Mouse (Mus musculus) urinary bladder, adult 18-20 months (tissue): ENCODE measurements around the gene Cfd.

ENCODE experiments used
- DNase-seq, 2 experiments: peaks; one replicate each; pipeline ENCODE4 v3.0.0; 2022; ENCODE audit warnings: low spot score in 2 of 2, mixed read lengths in 2 of 2

The Cfd gene

DNA sequence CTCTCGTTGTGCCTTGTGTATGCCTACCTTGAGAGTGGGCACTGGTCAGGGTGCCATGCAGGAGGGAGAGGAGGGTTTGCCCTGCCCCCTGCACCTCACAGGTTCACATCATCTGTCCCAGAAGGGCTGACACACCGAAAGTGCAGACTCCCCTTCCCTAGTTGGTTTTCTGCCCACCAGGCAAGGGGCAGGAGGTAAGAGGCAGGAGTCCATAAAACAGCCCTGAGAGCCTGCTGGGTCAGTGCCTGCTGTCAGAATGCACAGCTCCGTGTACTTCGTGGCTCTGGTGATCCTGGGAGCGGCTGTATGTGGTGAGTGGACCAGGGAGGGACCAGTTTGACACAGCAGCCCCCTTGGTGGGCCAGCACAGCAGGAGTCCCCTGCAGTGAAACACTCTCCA lies at the start of gene Cfd:
TSS of gene Cfd (plus strand) at position 184 of the 400 bp plus-strand sequence.
- no peak for DNase-seq

DNA sequence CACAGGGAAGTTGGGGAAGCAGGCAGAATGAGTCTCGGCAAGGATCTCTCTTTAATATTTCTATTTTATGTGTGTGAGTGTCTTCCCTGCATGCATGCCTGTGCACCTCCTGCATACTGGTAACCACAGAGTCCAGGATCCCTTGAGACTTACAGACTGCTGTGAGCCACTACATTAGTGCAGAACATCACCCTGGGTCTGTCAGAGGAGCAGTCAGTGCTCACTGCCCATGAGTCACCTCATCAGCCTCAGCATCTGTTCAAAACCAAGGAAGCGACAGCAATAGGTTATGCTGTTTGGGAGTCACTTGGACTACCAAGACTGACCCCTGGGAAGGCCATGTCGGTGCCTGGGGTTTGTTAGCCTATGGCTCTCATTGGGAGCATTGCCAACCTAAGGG lies 48.3 kb upstream of the Cfd start:
- no peak for DNase-seq

GRCm38 (mm10) chr10:79843476-79843875 lies 47.2 kb upstream of the Cfd start:
- DNase-seq, result no peak

GRCm38 (mm10) chr10:79846553-79846952 lies 44.1 kb upstream of the Cfd start:
- DNase-seq, result no peak

- DNase-seq, result no peak
These were observed 40.6 kb upstream of the Cfd start for GRCm38 (mm10) chr10:79849941-79850628.

DNA sequence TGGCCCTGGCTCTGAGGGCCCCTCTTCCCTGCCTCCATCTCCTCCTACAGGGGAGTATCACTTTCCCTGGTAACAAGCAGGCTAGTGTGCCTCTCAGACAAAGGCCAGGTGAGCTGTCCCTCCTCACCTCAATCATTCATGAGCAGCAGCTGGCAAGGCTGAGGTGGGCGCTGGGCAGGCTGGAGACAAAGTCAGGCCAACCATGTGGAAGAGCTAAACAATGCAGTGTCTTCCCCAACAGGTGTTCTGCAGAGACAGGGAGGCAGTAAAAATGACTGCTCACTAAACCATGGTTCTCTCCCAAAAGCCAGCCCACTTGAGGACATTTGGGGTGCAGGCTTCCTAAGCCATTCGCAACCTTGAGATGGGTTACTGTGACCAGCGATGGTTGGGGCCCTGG lies 39.0 kb upstream of the Cfd start:
- DNase-seq, result no peak

DNA sequence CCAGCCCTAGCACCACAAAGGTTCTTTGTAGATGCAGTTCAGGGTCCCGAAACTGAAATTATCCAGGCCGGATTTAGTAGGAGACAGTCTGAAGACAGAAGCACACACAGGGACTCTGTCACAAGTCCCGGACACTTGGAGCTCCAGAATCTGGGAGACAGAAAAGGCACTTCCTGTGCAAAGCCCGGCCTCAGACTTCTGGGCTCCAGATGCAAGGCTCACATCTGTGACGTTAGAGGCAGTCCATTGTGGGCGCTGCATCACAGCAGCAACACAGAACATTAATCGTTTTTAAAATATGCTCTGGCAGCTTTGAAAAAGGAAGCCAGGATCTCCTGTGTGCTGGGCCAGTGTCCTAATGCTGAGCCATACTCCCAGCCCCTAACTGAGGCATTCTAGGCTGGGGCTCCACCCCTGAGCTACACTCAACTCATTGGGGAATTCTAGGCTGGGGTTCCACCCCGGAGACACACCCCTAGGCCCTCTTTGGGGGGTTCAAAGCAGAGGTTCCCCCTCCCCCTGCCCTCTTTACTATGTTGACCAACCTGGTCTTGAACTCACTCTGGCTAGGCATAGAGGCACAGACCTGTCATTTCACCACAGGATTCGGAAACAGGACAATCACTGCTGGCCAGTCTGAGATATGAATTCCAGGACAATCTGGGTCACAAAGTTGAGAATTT lies 38.4 kb upstream of the Cfd start:
- DNase-seq, result no peak

DNA sequence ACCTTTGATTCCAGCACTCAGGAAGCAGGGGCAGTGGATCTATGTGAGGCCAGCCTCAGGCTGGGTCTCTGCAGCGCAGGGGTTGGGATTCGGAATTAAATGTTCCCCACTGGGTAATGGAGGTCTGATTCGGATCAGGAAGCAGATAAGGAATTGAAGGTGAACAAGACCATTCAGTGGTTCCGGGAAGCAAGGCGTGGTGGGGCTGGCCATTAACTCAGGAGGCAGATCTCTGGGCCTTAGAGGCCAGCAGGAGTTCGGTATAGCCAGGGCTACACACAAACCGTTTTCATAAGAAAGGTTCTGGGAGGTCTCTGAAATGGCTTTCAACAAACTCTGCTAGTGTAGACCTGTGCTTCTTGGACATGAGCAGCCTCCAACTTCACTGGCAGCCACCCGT lies 37.8 kb upstream of the Cfd start:
- no peak for DNase-seq

GRCm38 (mm10) chr10:79853392-79853791 lies 37.3 kb upstream of the Cfd start:
- DNase-seq, result peak; percentile 92 to 94

DNA sequence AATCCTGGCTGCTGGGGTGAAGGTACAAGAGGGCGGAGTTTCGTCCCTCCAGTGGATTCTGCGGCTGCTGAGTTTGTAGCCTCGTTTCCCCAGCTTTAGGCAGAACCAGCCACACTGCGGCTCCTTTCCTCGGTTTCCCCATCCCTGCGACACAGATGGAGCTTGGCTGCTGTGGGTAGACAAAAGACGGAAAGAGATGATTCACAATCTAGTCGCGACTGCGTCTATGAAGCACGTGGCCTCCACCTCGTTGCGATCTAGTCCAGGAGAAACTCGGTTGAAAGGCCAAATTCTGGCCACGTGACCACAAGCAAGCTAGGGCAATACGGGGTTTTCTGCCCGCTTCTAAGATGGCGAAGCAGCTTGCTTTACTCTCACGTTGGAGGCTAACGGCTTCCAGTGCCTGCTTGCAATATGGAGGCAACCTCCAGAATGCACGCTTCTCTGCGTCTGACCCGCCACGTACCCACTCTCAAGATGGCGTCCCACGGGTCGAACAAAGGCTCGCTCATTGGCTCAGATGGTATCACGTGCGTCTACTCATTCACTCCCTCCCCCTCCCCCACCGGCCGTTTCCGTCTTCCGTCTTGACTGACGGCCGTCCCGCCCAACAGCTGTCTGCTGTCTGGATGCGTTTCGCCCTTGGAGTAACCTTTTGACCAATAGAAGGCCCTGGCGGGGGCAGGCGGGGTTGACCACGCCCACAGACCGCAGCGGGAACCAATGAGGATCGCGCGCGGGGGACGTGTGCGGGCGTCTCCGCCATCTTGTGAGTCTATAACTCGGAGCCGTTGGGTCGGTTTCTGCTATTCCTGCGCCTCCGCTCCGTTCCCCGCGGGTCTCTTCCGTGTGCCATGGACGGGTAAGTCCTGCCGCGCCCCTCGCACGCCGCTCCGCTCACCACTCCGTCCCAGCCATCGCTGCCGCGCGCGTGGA lies 36.5 kb upstream of the Cfd start, which contains the start of gene Ptbp1:
TSS of gene Ptbp1 (plus strand) at position 568 of the 936 bp plus-strand sequence.
- DNase-seq, result peak; percentile 94 to 98

DNA sequence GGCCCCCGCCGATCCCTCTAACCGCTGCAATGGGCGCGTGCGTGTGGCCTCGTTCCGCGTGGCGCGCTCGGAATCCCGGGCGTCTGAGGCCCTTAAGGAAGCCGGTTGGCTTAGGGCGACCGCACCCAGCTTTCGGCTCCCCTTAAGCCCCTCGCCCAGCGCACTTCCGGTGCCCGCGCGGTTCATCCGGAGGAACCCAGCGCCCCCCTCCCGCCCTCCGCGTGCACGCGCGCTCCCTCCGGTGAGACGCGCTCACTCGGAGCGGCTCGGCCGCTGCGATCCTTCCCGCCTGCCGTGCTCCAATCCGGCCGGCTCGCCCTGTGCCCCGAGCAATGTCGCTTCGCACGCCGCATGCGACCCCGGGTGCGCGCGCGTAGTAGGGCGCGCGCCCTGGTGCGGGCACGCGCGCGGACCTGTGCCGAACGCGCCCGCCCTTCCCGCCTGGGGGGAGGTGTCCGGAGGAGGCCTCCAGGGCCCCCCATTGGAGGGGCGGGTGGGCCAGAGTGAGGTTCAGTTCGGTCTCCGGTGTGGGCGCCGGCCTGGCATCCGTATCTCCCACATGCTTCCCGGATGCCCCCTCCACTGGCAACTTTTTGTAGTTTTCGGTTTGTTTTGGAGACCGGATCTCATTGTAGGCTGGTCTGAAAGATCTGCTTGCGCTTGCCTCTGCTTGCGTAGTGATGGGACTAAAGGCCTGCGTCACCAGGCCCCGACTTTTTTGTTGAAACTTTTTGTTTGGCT lies 35.7 kb upstream of the Cfd start:
- DNase-seq, result peak in 1 of 2 experiments; percentile 56

GRCm38 (mm10) chr10:79855558-79856184 lies 35.0 kb upstream of the Cfd start:
- DNase-seq, result no peak

DNA sequence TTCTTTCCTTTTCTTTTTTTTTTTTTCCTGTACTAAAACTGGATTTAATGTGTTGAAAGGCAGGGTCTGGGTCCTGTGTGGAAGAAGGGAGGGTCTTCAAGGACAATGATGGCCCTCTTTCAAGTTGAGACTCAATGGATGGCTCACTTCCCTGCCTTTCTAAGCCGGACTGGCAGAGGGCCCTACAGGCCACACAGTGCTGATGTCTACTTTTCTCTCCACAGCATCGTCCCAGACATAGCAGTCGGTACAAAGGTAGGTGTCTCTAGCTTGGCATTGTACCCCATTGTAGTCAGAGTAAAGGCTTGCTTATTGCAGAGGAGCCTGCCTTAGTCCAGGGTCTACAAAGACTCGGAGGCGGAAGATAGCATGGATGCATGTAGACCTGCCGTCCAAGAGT lies 34.4 kb upstream of the Cfd start:
- DNase-seq, result no peak

DNA sequence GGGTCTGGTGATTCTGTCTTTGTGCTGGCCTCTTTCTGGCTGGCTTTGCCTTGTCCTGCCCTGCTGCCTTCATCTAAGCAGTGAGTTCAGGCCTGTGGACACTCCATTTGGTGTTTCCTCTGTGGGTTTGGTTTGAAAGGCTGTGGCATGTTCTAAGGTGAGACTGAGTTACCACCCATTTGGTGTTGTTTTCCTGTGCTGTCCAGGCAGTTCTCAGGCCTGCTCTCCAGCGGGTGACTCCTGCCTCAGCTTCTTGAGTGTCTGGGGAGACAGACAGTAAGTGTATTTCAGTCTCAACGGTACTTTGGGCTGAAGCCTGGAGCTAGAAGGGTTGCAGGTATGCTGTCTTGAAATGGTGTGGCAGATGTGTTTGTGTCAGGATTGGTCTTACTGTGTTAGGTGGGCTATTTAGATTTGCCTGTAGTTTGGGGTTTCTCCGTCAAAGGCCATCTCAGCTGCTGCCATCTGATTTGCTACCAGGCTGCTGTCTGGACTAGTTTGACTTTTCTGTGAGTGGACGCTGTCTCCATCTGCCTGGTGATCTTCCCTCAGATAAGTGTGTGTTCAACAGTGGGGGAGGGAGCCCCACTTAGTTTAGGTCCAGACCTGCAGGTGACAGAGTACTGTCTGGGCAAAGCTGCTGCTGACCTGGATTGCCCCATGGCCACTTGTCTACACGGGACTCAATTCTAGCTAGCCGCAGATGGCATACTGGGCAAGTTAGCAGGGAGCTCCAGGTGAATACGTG lies 33.8 kb upstream of the Cfd start:
- peak in 1 of 2 experiments; percentile 51 for DNase-seq

GRCm38 (mm10) chr10:79857452-79857811 lies 33.2 kb upstream of the Cfd start:
- no peak for DNase-seq

- DNase-seq, result no peak
These were observed 32.8 kb upstream of the Cfd start for GRCm38 (mm10) chr10:79857894-79858293.

DNA sequence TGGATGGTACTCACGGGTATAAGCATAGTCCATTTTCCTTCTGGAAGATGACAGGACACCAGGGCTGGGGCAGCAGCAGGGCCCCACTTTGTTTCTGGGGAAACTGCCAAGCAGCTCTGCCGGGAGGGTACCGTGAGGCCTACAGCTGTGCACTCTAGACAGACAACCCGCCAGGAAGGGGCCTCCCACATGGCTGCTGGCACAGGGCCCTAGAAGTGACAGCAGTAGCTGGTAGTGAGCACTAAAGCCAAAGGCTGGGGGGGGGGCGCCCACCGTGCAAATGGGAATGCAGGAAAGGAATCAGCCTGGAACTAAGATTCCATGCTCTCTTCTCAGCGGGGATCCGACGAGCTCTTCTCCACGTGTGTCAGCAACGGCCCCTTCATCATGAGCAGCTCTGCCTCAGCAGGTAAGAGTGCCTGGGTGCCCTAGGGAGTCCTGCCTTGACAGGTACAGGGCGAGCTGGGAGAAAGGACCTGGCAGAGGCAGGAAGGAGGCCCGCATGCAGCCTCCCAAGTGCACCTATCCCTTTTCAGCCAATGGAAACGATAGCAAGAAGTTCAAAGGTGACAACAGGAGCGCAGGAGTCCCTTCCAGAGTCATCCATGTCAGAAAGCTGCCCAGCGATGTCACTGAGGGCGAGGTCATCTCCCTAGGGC lies 32.1 kb upstream of the Cfd start:
- DNase-seq, result no peak

DNA sequence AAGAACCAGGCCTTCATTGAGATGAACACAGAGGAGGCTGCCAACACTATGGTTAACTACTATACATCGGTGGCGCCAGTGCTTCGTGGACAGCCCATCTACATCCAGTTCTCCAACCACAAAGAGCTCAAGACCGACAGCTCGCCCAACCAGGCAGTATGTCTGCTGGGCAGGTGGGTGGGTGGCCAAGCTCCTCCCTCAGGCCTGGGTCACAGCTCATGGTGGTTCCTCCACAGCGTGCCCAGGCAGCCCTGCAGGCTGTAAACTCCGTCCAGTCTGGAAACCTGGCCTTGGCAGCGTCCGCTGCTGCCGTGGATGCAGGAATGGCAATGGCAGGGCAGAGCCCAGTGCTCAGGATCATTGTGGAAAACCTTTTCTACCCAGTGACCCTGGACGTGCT lies 31.5 kb upstream of the Cfd start:
- no peak for DNase-seq

GRCm38 (mm10) chr10:79860079-79860911 lies 30.4 kb upstream of the Cfd start:
- DNase-seq, result no peak
